Mouse (Mus musculus) stomach, postnatal 0 days (tissue): Measurements from ENCODE around the gene 1700023F06Rik.

Experiments
- CTCF ChIP-seq: IDR thresholded peaks from 2 replicates; pipeline ENCODE4 v1.5.1; 2016; ENCODE audit warnings: antibody characterized with exemption, low read depth, mild to moderate bottlenecking, moderate library complexity
- EP300 ChIP-seq: optimal IDR thresholded peaks from 2 replicates; pipeline ENCODE3; 2016; ENCODE audit warnings: antibody characterized with exemption

DNA sequence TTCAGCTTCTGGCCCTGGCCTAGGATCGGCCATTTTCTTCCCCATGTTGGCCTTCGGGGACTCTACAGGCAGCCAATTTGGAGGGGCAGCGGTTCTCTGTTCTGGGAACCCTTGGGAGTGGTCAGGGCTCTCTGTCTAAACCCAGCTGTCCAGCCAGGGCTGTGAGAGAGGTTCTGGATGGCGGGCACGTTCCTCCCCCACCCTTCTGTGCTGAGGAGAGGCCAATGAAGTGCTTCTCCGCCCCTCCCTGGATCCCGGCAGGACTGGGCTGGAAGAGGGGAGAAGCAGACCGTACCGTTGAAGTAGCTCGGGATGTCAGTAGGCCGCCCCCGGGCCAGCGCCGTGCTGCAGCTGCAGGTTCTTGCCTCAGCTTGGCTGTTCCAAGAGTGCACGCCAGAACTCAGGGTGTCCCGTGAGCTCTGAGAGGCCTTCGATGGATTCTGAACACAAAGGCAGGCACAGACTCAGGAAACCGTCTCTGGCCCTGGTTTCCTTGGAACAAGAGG is 15.6 kb upstream of the 1700023F06Rik start:
- no peak for TF ChIP-seq CTCF
- no peak for TF ChIP-seq EP300
